Mouse (Mus musculus): ENCODE measurements around the gene Gm13023.
"Not testable (repeated sequence)": the region's sequence is repeated elsewhere in the genome, so short reads cannot be mapped to it uniquely, and the experiment has no call there.

Gene Gm13023

GRCm38 (mm10) chr4:143789052-143789451 lies at the start of gene Gm13023:
Gene Gm13023, plus strand, starts transcription at chr4:143789352.
- not testable (repeated sequence) for DNase-seq

- DNase-seq, result no peak
Observed at GRCm38 (mm10) chr4:143815993-143816392, 26.8 kb downstream of the Gm13023 start, which contains the start of gene Gm13084. Gene Gm13084, minus strand, starts transcription at chr4:143816093.
